Mouse (Mus musculus): Measurements from ENCODE around the gene Dab1. TPM values are rescaled to one million over a fixed set of nuclear protein-coding genes. Genes with fewer than 3 reads are reported as not detected.
A peak's percentile ranks its signal among the peaks of the same experiment; 100 is the strongest.

The Dab1 gene
- polyA plus RNA-seq, 1 experiment from 2014 or later: 106 TPM

DNA sequence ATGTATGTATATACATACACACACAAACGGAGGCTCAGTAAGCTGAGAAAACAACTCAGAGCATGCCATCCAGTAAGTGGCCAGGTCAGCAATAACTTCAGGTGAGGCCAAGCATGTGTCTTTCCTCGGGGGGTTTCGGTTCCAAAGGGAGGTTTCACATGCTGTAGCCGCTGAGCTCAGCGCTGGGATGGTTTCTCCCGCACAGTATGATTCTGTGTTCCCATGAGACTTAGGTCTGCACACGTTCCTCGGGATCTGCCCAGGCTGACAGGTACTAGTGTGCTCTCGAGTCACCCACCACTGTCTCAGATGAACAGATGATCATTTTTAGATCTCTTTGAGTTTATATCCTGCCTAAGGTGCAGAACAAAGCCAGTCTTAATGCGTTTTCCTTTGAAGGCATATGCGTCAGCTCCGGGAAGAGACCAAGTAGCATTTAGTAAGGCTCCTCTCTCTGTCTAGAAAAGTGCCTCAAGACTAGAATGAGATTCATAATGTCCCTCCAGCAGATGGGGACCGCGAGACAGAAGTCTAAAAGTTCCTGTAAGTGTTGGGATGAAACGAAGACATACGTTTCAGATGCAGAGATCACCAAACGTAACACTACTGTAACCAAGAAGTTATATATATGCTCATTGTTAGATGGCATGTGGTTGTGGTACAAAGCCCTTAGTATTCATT is 932.4 kb downstream of the Dab1 start:
- no peak for ATAC-seq
- Histone ChIP-seq H3K27ac (ENCODE audit: low read depth, low read length) (no peak overlapping the region), H3K36me3 (ENCODE audit: control insufficient read depth, insufficient read depth, low read length) (no peaks in the 10 kb centered on the region), H3K4me3 (ENCODE audit: low read depth, low read length) (no peak overlapping the region), H3K4me2 (ENCODE audit: low read length) (no peak overlapping the region), H3K27me3 (replicated peaks; ENCODE audit: control insufficient read depth, insufficient read depth, low read length) (no peaks in the 10 kb centered on the region), H3K9me3 (replicated peaks; ENCODE audit: control insufficient read depth, low read length) (no peaks in the 10 kb centered on the region), H3K4me1 (ENCODE audit: control insufficient read depth, insufficient read depth, low read length) (peaks cover 11% of the 10 kb centered on the region; the same call in 1 of the 2 replicates), H3K9ac (ENCODE audit: low read length) (no peak overlapping the region)
- no peak for DNase-seq (ENCODE audit: low spot score)
- WGBS: 90% methylated on average over 17 of the region's 17 CpGs

DNA sequence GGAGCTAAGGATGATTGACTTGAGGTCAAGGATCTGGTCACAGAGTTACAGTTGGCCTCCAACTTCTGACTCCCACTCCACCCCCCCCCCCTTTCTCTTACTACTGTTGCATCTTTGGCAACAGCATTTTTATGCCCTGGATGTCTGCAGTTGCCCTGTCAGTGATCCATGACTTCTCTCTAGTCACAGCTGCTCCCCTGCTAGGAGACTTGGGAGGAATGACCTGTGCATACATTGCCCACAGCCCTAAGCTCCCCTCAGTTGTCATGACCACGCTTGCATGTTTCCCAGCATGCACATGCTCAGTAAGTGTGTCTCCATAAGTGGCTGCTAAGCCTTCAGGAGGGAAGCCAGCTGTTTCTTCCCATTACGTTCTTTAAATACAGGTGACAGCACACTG is 936.2 kb downstream of the Dab1 start:
- H3K27me3 ChIP-seq (replicated peaks; ENCODE audit: control insufficient read depth, insufficient read depth, low read length): no peaks in the 10 kb centered on the region
- no peak overlapping the region for H3K4me2 ChIP-seq (ENCODE audit: low read length)
- no peak overlapping the region for H3K27ac ChIP-seq (ENCODE audit: low read depth, low read length)
- H3K9me3 ChIP-seq (replicated peaks; ENCODE audit: control insufficient read depth, low read length): no peaks in the 10 kb centered on the region
- 72% methylated on average over 2 of the region's 2 CpGs for WGBS
- peaks cover 6% of the 10 kb centered on the region; the same call in 1 of the 2 replicates for H3K4me1 ChIP-seq (ENCODE audit: control insufficient read depth, insufficient read depth, low read length)
- no peak overlapping the region for H3K9ac ChIP-seq (ENCODE audit: low read length)
- no peak for ATAC-seq
- no peak for DNase-seq (ENCODE audit: low spot score)
- H3K36me3 ChIP-seq (ENCODE audit: control insufficient read depth, insufficient read depth, low read length): no peaks in the 10 kb centered on the region
- H3K4me3 ChIP-seq (ENCODE audit: low read depth, low read length): no peak overlapping the region

DNA sequence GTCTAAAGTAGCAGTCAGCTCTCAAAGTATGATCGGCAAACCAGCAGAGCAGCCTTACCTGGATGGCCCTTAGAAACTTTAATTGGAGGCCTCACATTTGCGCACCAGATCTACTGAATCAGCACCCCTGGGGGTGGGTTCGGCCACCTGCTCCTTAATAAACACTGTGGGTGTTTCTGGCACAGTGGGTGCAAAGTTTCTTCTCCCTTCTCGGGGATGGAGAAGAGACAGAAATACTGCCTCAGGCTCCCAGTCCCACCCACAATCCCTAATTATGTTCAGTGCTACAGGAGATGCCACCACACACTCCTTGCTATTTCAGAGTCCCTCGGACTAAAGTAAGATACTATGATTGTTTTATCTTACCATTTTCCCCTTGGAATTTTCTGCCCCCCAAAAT is 944.4 kb downstream of the Dab1 start:
- H3K9ac ChIP-seq (ENCODE audit: low read length): no peak overlapping the region
- no peaks in the 10 kb centered on the region for H3K9me3 ChIP-seq (replicated peaks; ENCODE audit: control insufficient read depth, low read length)
- no peak for DNase-seq (ENCODE audit: low spot score)
- 58% methylated on average over 5 of the region's 5 CpGs for WGBS
- H3K4me1 ChIP-seq (ENCODE audit: control insufficient read depth, insufficient read depth, low read length): no peaks in the 10 kb centered on the region; the same call in 1 of the 2 replicates
- H3K27me3 ChIP-seq (replicated peaks; ENCODE audit: control insufficient read depth, insufficient read depth, low read length): no peaks in the 10 kb centered on the region
- no peak overlapping the region for H3K4me3 ChIP-seq (ENCODE audit: low read depth, low read length)
- H3K27ac ChIP-seq (ENCODE audit: low read depth, low read length): no peak overlapping the region
- no peak overlapping the region for H3K4me2 ChIP-seq (ENCODE audit: low read length)
- H3K36me3 ChIP-seq (ENCODE audit: control insufficient read depth, insufficient read depth, low read length): no peaks in the 10 kb centered on the region
- no peak for ATAC-seq

DNA sequence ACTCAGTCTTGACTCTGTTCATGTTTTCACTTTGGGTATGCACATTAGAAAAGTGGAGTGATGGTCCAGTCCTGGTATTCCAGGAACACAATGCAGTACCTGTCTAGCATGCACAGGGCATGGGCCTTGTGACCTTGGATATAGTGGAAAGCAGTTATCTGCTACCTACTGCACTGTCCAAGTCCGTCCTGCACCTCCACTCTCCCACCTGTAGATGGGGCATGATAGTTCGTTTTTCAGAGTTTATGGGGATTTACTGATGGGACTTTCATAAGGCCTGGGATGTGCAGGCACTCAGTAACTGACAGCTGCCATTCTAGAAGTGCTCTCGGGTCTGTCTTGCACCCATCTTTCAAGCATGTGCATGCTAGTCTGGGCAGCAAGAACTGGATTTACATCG is 951.4 kb downstream of the Dab1 start:
- ATAC-seq (no peak), DNase-seq (ENCODE audit: low spot score) (no peak)
- Histone ChIP-seq H3K36me3 (ENCODE audit: control insufficient read depth, insufficient read depth, low read length) (no peaks in the 10 kb centered on the region), H3K4me2 (ENCODE audit: low read length) (no peak overlapping the region), H3K4me1 (ENCODE audit: control insufficient read depth, insufficient read depth, low read length) (no peaks in the 10 kb centered on the region), H3K9ac (ENCODE audit: low read length) (no peak overlapping the region), H3K27me3 (replicated peaks; ENCODE audit: control insufficient read depth, insufficient read depth, low read length) (no peaks in the 10 kb centered on the region), H3K4me3 (ENCODE audit: low read depth, low read length) (no peak overlapping the region), H3K9me3 (replicated peaks; ENCODE audit: control insufficient read depth, low read length) (no peaks in the 10 kb centered on the region), H3K27ac (ENCODE audit: low read depth, low read length) (no peak overlapping the region)
- 77% methylated on average over 4 of the region's 4 CpGs for WGBS

DNA sequence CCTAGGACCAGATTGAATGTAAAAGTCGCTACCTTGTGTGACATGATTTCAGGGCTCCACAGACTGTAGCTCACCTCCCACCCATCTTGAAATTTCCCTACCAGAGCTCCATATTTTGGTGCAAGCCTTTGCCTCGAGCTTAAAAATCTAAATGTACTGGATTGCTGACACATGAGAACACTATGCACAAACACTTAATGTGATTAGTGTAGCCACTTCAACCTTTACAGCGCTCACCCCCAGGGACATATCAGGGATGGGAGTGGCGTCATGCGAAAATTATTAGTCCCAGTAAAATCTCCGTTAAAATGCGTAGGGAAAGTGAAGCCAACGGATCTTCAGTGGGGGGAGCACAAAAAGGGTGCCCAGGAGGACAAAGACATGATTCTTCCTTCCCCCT is 953.3 kb downstream of the Dab1 start:
- H3K4me2 ChIP-seq (ENCODE audit: low read length): no peak overlapping the region
- H3K27me3 ChIP-seq (replicated peaks; ENCODE audit: control insufficient read depth, insufficient read depth, low read length): no peaks in the 10 kb centered on the region
- H3K36me3 ChIP-seq (ENCODE audit: control insufficient read depth, insufficient read depth, low read length): no peaks in the 10 kb centered on the region
- no peak overlapping the region for H3K9ac ChIP-seq (ENCODE audit: low read length)
- no peak overlapping the region for H3K27ac ChIP-seq (ENCODE audit: low read depth, low read length)
- H3K9me3 ChIP-seq (replicated peaks; ENCODE audit: control insufficient read depth, low read length): no peaks in the 10 kb centered on the region
- WGBS: 77% methylated on average over 8 of the region's 8 CpGs
- no peaks in the 10 kb centered on the region for H3K4me1 ChIP-seq (ENCODE audit: control insufficient read depth, insufficient read depth, low read length)
- DNase-seq (ENCODE audit: low spot score) (no peak), ATAC-seq (no peak)
- H3K4me3 ChIP-seq (ENCODE audit: low read depth, low read length): no peak overlapping the region

DNA sequence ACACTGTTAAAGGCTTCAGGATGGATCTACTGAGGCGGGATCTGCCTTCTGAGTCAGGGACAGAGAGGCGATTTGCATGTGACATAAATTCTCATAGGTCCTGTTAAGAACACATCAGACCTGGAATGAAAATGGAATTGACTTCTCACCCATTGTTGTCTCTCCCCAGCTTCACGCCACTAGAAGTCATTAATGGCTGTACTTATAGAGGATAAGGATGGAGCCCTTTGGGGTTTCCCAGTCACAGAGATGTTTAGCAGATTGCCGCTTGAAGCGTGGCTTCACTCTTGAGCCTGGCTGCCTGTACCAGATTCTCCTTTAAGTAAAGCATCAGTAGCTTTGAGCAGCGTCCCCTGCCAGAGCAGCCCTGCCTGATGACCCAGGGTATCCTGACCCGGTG is 954.3 kb downstream of the Dab1 start:
- Histone ChIP-seq H3K9ac (ENCODE audit: low read length) (no peak overlapping the region), H3K4me1 (ENCODE audit: control insufficient read depth, insufficient read depth, low read length) (no peaks in the 10 kb centered on the region), H3K27ac (ENCODE audit: low read depth, low read length) (no peak overlapping the region), H3K4me2 (ENCODE audit: low read length) (no peak overlapping the region), H3K9me3 (replicated peaks; ENCODE audit: control insufficient read depth, low read length) (no peaks in the 10 kb centered on the region), H3K27me3 (replicated peaks; ENCODE audit: control insufficient read depth, insufficient read depth, low read length) (no peaks in the 10 kb centered on the region), H3K36me3 (ENCODE audit: control insufficient read depth, insufficient read depth, low read length) (no peaks in the 10 kb centered on the region), H3K4me3 (ENCODE audit: low read depth, low read length) (no peak overlapping the region)
- no peak for ATAC-seq
- WGBS: 87% methylated on average over 7 of the region's 7 CpGs
- no peak for DNase-seq (ENCODE audit: low spot score)

DNA sequence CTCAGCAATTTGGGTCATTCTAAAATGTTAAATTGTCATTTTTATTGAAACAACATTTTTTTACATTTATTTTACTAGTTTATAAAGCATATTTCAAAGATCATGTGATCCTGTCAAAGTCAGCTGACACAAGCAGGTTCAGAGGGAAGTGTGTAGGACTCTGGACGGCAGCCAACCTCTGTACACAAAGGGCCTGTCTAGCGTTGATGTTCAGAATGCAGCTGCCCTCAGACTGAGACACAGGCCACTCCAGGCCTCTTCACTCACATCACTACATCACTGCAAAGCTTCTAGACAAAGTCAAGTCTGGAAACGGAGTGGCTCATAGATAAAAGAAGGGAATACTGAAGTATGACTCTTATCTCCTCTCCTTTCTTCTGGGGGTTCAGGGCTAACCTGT is 959.2 kb downstream of the Dab1 start:
- H3K4me2 ChIP-seq (ENCODE audit: low read length): no peak overlapping the region
- peaks cover 6% of the 10 kb centered on the region; the same call in 1 of the 2 replicates for H3K4me1 ChIP-seq (ENCODE audit: control insufficient read depth, insufficient read depth, low read length)
- H3K4me3 ChIP-seq (ENCODE audit: low read depth, low read length): no peak overlapping the region
- H3K9ac ChIP-seq (ENCODE audit: low read length): no peak overlapping the region
- no peaks in the 10 kb centered on the region for H3K36me3 ChIP-seq (ENCODE audit: control insufficient read depth, insufficient read depth, low read length)
- H3K9me3 ChIP-seq (replicated peaks; ENCODE audit: control insufficient read depth, low read length): no peaks in the 10 kb centered on the region
- peak overlapping the region; percentile 48; the same call in 1 of the 2 replicates for H3K27ac ChIP-seq (ENCODE audit: low read depth, low read length)
- ATAC-seq (peak; percentile 77), DNase-seq (ENCODE audit: low spot score) (peak; percentile 66)
- H3K27me3 ChIP-seq (replicated peaks; ENCODE audit: control insufficient read depth, insufficient read depth, low read length): no peaks in the 10 kb centered on the region
- 10% methylated on average over 3 of the region's 3 CpGs for WGBS

DNA sequence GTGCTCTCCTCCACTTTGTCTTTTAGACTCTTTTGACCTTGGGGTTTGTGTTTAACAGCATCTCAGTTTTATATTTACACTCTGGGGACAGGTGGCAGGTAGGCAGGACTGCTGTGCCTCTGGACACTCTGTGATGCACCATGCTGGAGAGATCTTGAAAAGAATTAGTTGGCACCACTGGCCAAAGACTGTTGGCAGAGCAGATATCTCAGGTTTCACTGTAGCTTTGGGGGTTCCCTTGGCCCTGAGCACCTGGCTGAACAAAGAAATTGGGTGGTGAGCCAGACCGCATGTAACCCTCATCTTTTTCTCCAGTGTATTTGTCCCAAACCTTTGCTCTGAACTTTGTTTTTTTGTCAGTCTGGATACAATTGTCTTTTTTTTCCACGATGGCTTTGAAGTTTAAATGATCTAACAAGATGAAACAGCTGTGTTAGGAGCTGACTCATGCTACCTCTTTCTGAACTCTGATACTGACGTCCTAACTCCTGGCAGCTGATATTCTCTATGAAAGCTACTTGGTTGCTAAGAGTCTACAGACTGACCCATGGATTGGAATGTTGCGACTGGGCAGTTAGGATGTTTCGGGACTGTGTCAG is 960.9 kb downstream of the Dab1 start:
- Histone ChIP-seq H3K4me3 (ENCODE audit: low read depth, low read length) (no peak overlapping the region), H3K9ac (ENCODE audit: low read length) (no peak overlapping the region), H3K27me3 (replicated peaks; ENCODE audit: control insufficient read depth, insufficient read depth, low read length) (no peaks in the 10 kb centered on the region), H3K36me3 (ENCODE audit: control insufficient read depth, insufficient read depth, low read length) (no peaks in the 10 kb centered on the region), H3K4me2 (ENCODE audit: low read length) (no peak overlapping the region), H3K4me1 (ENCODE audit: control insufficient read depth, insufficient read depth, low read length) (peaks cover 6% of the 10 kb centered on the region; the same call in 1 of the 2 replicates), H3K9me3 (replicated peaks; ENCODE audit: control insufficient read depth, low read length) (no peaks in the 10 kb centered on the region), H3K27ac (ENCODE audit: low read depth, low read length) (no peak overlapping the region)
- DNase-seq (ENCODE audit: low spot score) (no peak), ATAC-seq (no peak)
- WGBS: 79% methylated on average over 5 of the region's 5 CpGs

DNA sequence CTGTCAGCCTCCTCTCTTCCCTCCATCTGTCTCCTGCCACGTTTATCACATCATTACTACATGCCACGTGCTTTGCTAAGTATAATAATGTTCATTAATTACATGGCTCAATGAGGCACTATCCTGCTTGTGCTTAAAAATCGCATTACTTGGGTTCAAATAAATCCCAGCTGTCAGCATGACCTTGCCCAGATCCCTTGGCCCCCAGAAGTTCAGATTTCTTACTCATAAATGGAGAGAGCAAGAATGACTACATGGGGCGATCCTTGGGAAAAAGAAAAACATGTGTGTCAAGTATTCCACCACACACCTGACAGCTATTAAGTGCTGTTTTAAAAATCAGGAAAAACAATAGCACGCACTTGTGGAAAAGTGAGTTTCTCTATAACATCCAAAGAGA is 963.6 kb downstream of the Dab1 start:
- Histone ChIP-seq H3K36me3 (ENCODE audit: control insufficient read depth, insufficient read depth, low read length) (no peaks in the 10 kb centered on the region), H3K27ac (ENCODE audit: low read depth, low read length) (no peak overlapping the region), H3K9ac (ENCODE audit: low read length) (no peak overlapping the region), H3K27me3 (replicated peaks; ENCODE audit: control insufficient read depth, insufficient read depth, low read length) (no peaks in the 10 kb centered on the region), H3K4me2 (ENCODE audit: low read length) (no peak overlapping the region), H3K4me3 (ENCODE audit: low read depth, low read length) (no peak overlapping the region), H3K9me3 (replicated peaks; ENCODE audit: control insufficient read depth, low read length) (no peaks in the 10 kb centered on the region), H3K4me1 (ENCODE audit: control insufficient read depth, insufficient read depth, low read length) (peaks cover 6% of the 10 kb centered on the region; the same call in 1 of the 2 replicates)
- ATAC-seq (no peak), DNase-seq (ENCODE audit: low spot score) (no peak)
- WGBS: 49% methylated on average over 5 of the region's 5 CpGs
